Mouse (Mus musculus) thymus, adult 2 months (tissue): Measurements from ENCODE around the gene Tmem8b. TPM values are rescaled to one million over a fixed set of nuclear protein-coding genes. Genes with fewer than 3 reads are reported as not detected.

Experiments
- DNase-seq: peaks from one replicate; pipeline ENCODE4 v3.0.0; 2021
- H3K27ac ChIP-seq: fragments of 200-500 bp; 2 replicates; pipeline ENCODE4 v1.5.1; 2012; ENCODE audit warnings: low read length, control low read depth; ENCODE audit not compliant: control insufficient read depth, insufficient read depth
- H3K27me3 ChIP-seq: fragments of 200-500 bp; 2 replicates; pipeline ENCODE4 v1.6.1; 2012; ENCODE audit warnings: mild to moderate bottlenecking, low read length, moderate library complexity, mixed read lengths; ENCODE audit not compliant: control insufficient read depth, insufficient read depth
- H3K36me3 ChIP-seq: fragments of 200-500 bp; 2 replicates; pipeline ENCODE4 v1.6.1; 2012; ENCODE audit warnings: mild to moderate bottlenecking, low read length, moderate library complexity; ENCODE audit not compliant: control insufficient read depth, insufficient read depth
- H3K4me1 ChIP-seq: fragments of 200-500 bp; replicated peaks from 2 replicates; pipeline ENCODE4 v1.6.1; 2012; ENCODE audit warnings: low read length; ENCODE audit not compliant: control insufficient read depth, insufficient read depth
- H3K4me3 ChIP-seq: fragments of 200-500 bp; 2 replicates; pipeline ENCODE4 v1.5.1; 2012; ENCODE audit warnings: mild to moderate bottlenecking, low read length, control low read depth, moderate library complexity; ENCODE audit not compliant: control insufficient read depth, insufficient read depth
- CTCF ChIP-seq: fragments of 200-500 bp; IDR thresholded peaks from 2 replicates; pipeline ENCODE4 v1.5.1; 2012; ENCODE audit warnings: mild to moderate bottlenecking, control low read depth, low read length, moderate library complexity, borderline replicate concordance; ENCODE audit not compliant: control insufficient read depth, poor library complexity, insufficient read depth; ENCODE audit errors: extremely low read depth
- POLR2A ChIP-seq: fragments of 200-500 bp; IDR thresholded peaks from 2 replicates; pipeline ENCODE4 v1.6.1; 2012; ENCODE audit warnings: mild to moderate bottlenecking, low read length, control low read depth, moderate library complexity; ENCODE audit not compliant: control insufficient read depth, poor library complexity, insufficient read depth; ENCODE audit errors: extremely low read depth
- WGBS: fragments of 180-500 bp; shearing (Covaris S2); methylation state at CpG from one replicate; pipeline ENCODE4 v1.1.7; 2018; 5-methylcytosine and 5-hydroxymethylcytosine counted together
- polyA plus RNA-seq: library from polyadenylated mRNA; depleted of rRNA; stranded (reverse); fragments of >200 nt; gene quantifications from 2 replicates; pipeline ENCODE4 v1.2.3, GENCODE M21; 2012

Gene Tmem8b
- polyA plus RNA-seq, 1 experiment, result 10.0 TPM

DNA sequence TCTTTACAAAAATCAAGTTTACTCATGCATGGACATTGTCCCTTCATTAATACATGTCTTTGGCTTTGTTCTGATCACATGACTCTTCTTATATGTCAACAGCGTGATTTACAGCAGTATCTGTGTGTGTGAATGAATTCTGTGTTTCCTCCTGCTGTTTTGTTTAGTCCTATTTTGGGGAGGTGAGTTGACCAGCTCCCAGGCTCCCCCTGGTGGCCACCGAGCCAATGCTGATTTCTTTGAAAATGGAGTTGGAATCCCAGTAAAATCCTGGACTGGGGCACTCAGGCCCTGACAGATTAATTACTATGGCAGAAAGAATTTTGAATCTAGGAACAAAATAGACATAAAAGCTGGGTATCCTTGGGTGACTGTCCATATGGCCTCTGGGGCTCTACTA is 43.0 kb downstream of the Tmem8b start:
- peak; percentile 64 for DNase-seq
- H3K4me3 ChIP-seq, result no peak overlapping the region
- no peaks in the 10 kb centered on the region for H3K27me3 ChIP-seq
- no peaks in the 10 kb centered on the region for H3K36me3 ChIP-seq
- H3K4me1 ChIP-seq, result no peaks in the 10 kb centered on the region
- TF ChIP-seq CTCF (peak; percentile 41; the same call in 1 of the 2 replicates), POLR2A (no peak)
- 2% methylated on average over 2 of the region's 2 CpGs for WGBS
- H3K27ac ChIP-seq, result no peak overlapping the region

DNA sequence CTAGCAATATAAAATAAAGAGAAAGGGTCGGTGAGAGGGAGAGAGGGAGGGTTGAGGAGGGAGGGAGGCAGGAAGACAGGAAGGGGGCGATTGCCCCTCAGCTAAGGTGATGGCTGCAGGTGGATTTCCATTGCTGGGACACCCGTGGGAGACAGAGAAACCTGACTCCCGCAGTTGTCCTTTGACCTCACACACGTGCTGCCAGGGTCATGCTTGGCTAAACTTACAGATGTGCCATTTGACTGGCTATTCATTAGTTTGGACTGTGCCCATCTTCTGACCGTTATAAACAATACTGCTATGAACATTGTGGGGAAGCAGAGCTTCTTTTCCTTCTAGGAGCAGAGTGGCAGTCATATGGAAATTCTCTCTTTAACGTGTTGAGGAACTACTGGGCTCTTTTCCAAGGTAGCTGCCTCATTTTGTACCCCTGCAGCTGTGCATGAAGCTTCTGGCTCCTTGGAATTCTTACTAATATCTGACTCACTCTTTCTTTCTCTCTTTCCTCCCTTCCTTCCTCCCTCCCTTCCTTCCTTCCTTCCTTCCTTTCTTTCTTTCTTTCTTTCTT is 45.0 kb downstream of the Tmem8b start:
- Histone ChIP-seq H3K27ac (no peak overlapping the region), H3K36me3 (no peaks in the 10 kb centered on the region), H3K27me3 (no peaks in the 10 kb centered on the region), H3K4me1 (no peaks in the 10 kb centered on the region), H3K4me3 (no peak overlapping the region)
- no peak for DNase-seq
- WGBS, result 59% methylated on average over 7 of the region's 7 CpGs
- TF ChIP-seq CTCF, result no peak
- no peak for TF ChIP-seq POLR2A

DNA sequence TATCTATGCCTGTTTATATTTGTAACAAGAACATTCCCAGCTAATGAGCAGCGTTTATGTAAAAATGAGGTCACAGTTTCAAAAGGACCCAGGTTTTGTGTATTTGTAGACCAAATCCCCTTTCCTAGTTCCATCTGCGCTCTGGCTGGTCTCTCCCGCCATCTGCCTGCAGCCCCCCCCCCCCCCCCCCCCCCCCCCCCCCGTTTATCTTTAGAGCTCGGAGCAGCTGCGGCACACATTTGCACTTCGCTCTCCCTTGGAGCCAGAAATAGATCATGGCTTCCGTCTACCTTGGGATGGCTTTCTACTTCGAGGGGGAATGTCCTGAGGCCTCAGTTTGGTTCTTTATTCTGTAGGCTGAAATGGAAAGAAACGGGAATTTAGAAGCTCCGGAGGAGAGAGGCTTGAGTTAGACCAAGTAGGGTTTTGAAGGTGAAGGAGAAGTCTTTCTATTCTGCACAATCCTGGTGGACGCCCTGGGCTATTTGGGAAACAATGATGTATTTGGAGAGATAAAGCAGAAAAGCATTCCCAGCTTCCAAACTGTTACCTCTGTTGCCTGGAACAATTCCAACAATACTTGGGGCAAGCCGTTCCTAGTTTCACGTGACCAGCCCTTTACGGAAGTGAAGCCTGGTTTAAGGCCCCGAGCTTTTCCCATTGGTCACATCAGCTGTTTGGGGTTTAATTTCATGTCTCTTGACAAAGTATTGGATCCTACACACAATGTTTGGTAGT is 51.9 kb downstream of the Tmem8b start:
- Histone ChIP-seq H3K36me3 (no peaks in the 10 kb centered on the region), H3K4me3 (no peak overlapping the region), H3K27me3 (no peaks in the 10 kb centered on the region), H3K27ac (no peak overlapping the region), H3K4me1 (no peaks in the 10 kb centered on the region)
- 68% methylated on average over 15 of the region's 16 CpGs for WGBS
- DNase-seq, result no peak
- TF ChIP-seq CTCF (no peak), POLR2A (no peak)

DNA sequence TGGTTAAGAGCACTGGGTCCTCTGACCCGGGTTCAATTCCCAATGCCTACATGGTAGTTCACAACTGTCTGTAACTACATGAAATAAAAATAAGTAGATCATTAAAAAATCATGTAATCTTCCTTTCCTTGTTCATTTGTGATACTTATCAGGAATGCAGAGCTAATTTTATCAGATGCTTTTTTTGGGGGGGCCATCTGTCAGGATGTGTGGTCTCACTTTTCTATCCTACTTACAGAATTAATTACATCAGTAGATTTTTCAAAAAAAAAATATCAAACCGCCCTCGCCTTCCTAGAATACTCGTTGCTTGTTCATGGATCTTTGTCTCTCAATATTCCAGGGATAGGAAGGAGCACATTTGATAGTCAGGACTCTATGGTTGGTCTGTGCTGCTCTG is 53.4 kb downstream of the Tmem8b start:
- Histone ChIP-seq H3K4me1 (no peaks in the 10 kb centered on the region), H3K27me3 (no peaks in the 10 kb centered on the region), H3K4me3 (no peak overlapping the region), H3K36me3 (no peaks in the 10 kb centered on the region), H3K27ac (no peak overlapping the region)
- 93% methylated on average over 4 of the region's 4 CpGs for WGBS
- DNase-seq, result no peak
- no peak for TF ChIP-seq CTCF
- no peak for TF ChIP-seq POLR2A

DNA sequence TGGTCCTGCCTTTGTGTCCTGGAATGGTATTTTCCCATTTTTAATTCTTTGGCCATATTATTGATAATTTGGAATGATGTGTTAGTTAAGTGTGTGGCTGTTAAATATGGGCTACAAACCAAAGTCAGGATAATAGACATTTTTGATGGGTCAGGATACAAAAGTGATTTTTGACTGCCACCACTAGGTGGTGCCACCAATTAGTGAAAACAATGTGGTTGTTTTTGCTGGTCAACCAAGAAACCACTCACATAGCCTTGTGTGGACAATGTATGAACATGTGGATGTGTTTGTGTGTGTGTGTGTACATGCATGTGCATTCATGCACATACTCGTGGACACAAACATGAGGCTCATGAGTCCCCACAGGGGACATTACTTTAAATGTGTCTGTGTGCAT is 56.0 kb downstream of the Tmem8b start:
- no peak overlapping the region for H3K27ac ChIP-seq
- H3K4me3 ChIP-seq, result no peak overlapping the region
- no peaks in the 10 kb centered on the region for H3K36me3 ChIP-seq
- peak; percentile 14 for DNase-seq
- 36% methylated on average over 1 of the region's 1 CpGs for WGBS
- TF ChIP-seq POLR2A (no peak), CTCF (no peak)
- H3K27me3 ChIP-seq, result no peaks in the 10 kb centered on the region
- H3K4me1 ChIP-seq, result no peaks in the 10 kb centered on the region

DNA sequence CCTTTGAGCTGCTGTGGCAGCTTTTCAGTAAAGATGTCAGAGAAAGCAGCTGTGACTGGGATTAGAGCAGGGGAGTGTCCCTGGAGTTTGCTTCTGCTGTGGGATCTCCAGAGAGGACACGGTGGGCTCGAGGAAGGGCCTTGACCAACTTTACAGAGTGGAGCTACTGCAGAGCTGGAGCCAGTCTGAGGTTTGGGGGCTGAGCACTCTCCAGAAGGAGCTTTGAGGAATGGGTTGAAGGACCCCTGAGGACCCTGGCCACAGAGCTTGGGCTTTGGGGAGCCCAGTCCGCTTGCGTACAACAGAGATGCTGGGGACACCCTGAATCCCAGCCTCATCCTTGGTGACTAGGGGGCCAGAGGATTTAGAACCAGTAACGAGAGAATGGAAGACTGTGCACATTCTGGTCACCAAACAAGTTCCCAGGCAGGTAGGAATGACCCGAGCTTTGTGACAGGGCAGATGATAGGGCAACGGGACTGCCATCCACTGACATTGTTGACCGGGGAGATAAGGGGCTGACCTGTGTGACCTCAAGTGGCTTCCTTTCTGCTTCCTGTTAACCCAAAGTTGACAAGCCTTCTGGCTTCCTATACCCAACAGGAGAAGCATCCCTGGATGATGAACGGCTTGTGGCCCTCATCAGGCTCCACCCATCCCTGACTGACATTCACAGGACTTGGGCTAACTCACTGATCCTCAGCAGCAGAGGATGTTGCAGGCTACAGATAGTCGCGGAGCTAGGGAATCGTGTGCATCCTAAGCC is 57.6 kb downstream of the Tmem8b start:
- Histone ChIP-seq H3K27me3 (no peaks in the 10 kb centered on the region), H3K27ac (no peak overlapping the region), H3K4me1 (no peaks in the 10 kb centered on the region), H3K4me3 (no peak overlapping the region), H3K36me3 (no peaks in the 10 kb centered on the region)
- whole genome bisulfite sequencing, result 57% methylated on average over 12 of the region's 12 CpGs
- TF ChIP-seq CTCF, result no peak
- TF ChIP-seq POLR2A, result no peak
- DNase-seq, result no peak
